Mouse (Mus musculus): ENCODE results near the gene Cep95. TPM values are rescaled to one million over a fixed set of nuclear protein-coding genes. Genes with fewer than 3 reads are reported as not detected.
A peak's percentile ranks its signal among the peaks of the same experiment; 100 is the strongest.
"Not testable (repeated sequence)": the region's sequence is repeated elsewhere in the genome, so short reads cannot be mapped to it uniquely, and the experiment has no call there.

Cep95 gene
- polyA plus RNA-seq, 1 experiment from 2014 or later: 22.5 TPM

DNA sequence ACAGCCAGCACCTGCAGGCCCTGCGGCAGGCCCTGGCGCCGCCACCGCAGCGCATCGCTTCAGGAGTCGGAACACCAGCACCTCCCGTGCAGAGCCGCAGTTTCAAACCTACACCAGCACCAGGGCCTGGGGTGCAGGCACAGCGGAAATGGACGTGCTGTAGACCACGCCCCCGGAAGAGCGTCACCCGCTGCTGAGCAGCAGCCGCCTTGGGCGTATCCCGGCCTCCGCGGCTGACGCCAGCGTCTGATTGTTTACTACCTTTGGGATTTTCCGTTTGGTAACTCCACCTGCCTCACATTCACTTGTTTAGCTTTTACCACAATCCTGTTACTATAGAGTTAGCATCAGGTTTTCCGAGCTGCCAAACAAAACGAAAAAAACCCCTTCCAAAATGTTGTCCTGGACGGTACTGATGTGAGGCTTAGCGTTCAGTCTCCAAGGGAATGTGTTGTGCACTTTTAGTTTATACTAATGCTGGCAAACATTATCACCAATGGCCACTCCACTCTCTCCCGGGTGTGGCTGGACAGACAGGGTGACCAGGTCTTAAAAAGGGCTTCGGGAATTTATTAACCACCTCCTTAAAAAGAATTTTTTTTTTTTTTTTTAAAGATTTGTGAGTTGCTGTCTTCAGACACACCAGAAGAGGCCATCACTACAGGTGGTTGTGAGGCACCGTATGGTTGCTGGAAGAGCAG lies 9.5 kb upstream of the Cep95 start, which contains the start of gene Polg2:
TSS of gene Polg2 (minus strand) at position 150 of the 701 bp plus-strand sequence.
- WGBS: 2% methylated on average over 30 of the region's 30 CpGs

GRCm38 (mm10) chr11:106780089-106780425 lies 9.0 kb upstream of the Cep95 start:
- 80% methylated on average over 4 of the region's 4 CpGs for WGBS
- Histone ChIP-seq H3K9ac (ENCODE audit: low read depth, low read length) (no peak overlapping the region), H3K27ac (ENCODE audit: low read depth, low read length) (no peak overlapping the region; the same call in 1 of the 2 replicates), H3K27me3 (ENCODE audit: control insufficient read depth, insufficient read depth, low read length) (no peaks in the 10 kb centered on the region), H3K36me3 (ENCODE audit: control insufficient read depth, insufficient read depth, low read length) (peaks cover 12% of the 10 kb centered on the region), H3K9me3 (ENCODE audit: control insufficient read depth, low read length) (no peaks in the 10 kb centered on the region), H3K4me1 (replicated peaks; ENCODE audit: control insufficient read depth, insufficient read depth, low read length) (no peaks in the 10 kb centered on the region), H3K4me2 (replicated peaks; ENCODE audit: low read depth, low read length) (0 out of 2 replicates have a peak overlapping the region, but pooled peaks have one; percentile 82), H3K4me3 (ENCODE audit: low read depth, low read length) (no peak overlapping the region; the same call in 1 of the 2 replicates)
- no peak for ATAC-seq (ENCODE audit: low FRiP score)
- DNase-seq (ENCODE audit: low spot score): peak; percentile 27

More for the DNA sequence above, 9.5 kb upstream of the Cep95 start, which contains the start of gene Polg2:
- peak within 1 kb of the TSS; percentile 86 for H3K9ac ChIP-seq (ENCODE audit: low read depth, low read length)
- H3K27me3 ChIP-seq (ENCODE audit: control insufficient read depth, insufficient read depth, low read length): no peaks in the 10 kb centered on the region
- H3K36me3 ChIP-seq (ENCODE audit: control insufficient read depth, insufficient read depth, low read length): peaks cover 13% of the 10 kb centered on the region
- H3K4me3 ChIP-seq (ENCODE audit: low read depth, low read length): peak within 1 kb of the TSS; percentile 77
- DNase-seq (ENCODE audit: low spot score): peak; percentile 95
- ATAC-seq (ENCODE audit: low FRiP score): peak; percentile 99
- no peaks in the 10 kb centered on the region for H3K4me1 ChIP-seq (replicated peaks; ENCODE audit: control insufficient read depth, insufficient read depth, low read length)
- H3K4me2 ChIP-seq (replicated peaks; ENCODE audit: low read depth, low read length): peak within 1 kb of the TSS; percentile 82
- H3K27ac ChIP-seq (ENCODE audit: low read depth, low read length): peak within 1 kb of the TSS; percentile 86
- H3K9me3 ChIP-seq (ENCODE audit: control insufficient read depth, low read length): no peaks in the 10 kb centered on the region

DNA sequence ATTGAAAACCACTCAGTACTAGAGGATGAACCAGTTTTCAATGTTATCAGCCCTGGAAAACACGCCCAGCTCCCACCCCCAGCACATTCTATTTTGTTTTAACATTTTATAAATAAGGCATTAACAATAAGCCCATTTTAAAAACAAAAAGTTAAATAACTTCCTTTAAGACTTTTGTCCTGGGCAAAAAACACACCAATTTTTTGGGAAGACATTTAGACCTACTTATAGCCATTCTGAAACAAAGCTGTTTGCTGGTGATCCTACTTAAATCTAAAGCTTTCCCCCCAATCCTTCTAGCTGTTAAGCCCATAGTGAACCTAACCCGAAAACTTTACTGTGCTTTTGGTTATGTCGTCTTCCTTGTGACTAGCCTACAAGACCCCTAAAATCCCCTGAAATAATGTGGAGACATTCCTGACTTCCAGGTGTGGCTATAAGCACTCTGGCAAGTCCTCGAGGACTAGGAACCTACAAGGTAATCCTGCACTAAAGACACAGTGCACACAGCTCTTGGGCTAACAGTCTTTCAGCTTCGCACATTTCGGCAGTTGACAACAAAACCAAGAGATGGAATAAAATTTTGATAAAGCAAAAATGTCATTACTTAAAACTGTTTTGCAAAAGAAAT lies 8.3 kb upstream of the Cep95 start:
- DNase-seq (ENCODE audit: low spot score): peak; percentile 27
- Histone ChIP-seq H3K4me1 (replicated peaks; ENCODE audit: control insufficient read depth, insufficient read depth, low read length) (0 out of 2 replicates have a peak, but pooled peaks cover under 1% of the 10 kb centered on the region), H3K9ac (ENCODE audit: low read depth, low read length) (no peak overlapping the region), H3K27ac (ENCODE audit: low read depth, low read length) (no peak overlapping the region), H3K4me3 (ENCODE audit: low read depth, low read length) (no peak overlapping the region), H3K36me3 (ENCODE audit: control insufficient read depth, insufficient read depth, low read length) (peaks cover 12% of the 10 kb centered on the region), H3K4me2 (replicated peaks; ENCODE audit: low read depth, low read length) (no peak overlapping the region), H3K27me3 (ENCODE audit: control insufficient read depth, insufficient read depth, low read length) (no peaks in the 10 kb centered on the region), H3K9me3 (ENCODE audit: control insufficient read depth, low read length) (no peaks in the 10 kb centered on the region)
- WGBS: 83% methylated on average over 6 of the region's 6 CpGs
- no peak for ATAC-seq (ENCODE audit: low FRiP score)

DNA sequence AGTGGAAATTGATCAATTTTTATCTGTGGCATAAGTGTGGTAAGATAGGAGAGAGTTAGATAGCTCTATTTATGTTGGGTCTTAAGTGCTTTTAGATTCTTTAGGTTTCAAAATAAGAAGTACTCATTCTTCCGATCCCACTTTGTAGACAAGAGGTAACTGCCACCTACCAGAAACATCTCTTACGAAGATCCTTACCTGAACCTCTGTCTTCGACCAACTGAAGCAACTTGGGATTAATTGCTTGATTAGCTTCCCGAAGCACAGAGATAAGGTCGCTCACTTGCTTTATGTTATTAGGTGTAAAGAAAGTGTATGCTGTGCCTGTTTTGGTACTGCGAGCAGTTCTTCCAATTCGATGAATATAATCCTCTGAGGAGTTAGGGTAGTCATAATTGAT lies 6.8 kb upstream of the Cep95 start:
- peaks cover 12% of the 10 kb centered on the region for H3K36me3 ChIP-seq (ENCODE audit: control insufficient read depth, insufficient read depth, low read length)
- not testable (repeated sequence) for H3K9ac ChIP-seq (ENCODE audit: low read depth, low read length)
- WGBS: 93% methylated on average over 7 of the region's 7 CpGs

DNA sequence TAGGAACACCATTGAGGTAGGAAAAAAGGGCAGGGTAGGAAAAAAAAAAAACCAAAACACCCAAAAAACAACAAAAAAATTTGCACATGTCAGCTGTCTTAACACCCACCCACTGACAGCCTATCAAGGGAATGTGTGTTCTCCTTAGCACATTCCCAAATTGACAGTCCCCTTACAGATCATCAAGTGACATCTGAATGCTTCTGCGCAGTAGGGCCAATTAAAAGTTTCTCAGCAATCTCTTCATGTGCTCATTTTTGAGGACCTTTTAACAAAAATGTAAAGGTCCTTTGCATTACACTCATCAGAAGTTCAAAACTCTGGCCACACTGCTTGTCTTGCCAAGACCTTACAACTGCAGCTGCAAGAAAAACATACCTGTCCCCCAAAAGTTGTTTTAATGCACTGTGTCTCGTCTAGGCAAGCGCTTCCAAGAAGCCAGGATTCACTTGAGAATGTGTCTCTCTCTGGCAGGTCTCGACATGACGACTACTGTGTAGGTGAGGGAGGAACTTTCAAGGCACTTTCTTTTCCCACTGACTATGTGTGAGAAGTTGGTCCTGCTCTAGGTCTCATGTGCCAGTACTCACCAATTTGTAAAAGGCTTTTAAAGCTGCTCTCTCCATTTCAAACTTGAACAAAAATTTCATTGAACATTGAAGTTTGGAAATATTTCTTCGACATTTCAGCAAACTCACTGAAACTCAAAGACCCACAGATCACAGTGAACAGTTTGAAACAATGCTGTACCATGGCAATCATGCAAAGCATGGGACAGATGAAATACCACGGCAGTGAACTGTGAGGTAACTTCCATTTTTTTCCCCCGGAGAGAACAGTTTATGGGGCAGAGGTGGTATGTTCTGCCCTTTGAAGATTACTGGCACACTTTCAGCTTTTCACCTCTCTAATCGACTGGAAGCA lies 5.9 kb upstream of the Cep95 start:
- Histone ChIP-seq H3K27me3 (ENCODE audit: control insufficient read depth, insufficient read depth, low read length) (no peaks in the 10 kb centered on the region), H3K9ac (ENCODE audit: low read depth, low read length) (no peak overlapping the region), H3K4me2 (replicated peaks; ENCODE audit: low read depth, low read length) (no peak overlapping the region), H3K27ac (ENCODE audit: low read depth, low read length) (no peak overlapping the region), H3K36me3 (ENCODE audit: control insufficient read depth, insufficient read depth, low read length) (peaks cover 12% of the 10 kb centered on the region), H3K9me3 (ENCODE audit: control insufficient read depth, low read length) (no peaks in the 10 kb centered on the region), H3K4me3 (ENCODE audit: low read depth, low read length) (no peak overlapping the region), H3K4me1 (replicated peaks; ENCODE audit: control insufficient read depth, insufficient read depth, low read length) (0 out of 2 replicates have a peak, but pooled peaks cover 2% of the 10 kb centered on the region)
- DNase-seq (ENCODE audit: low spot score) (no peak), ATAC-seq (ENCODE audit: low FRiP score) (no peak)
- WGBS: 89% methylated on average over 9 of the region's 9 CpGs

More for the DNA sequence above, 6.8 kb upstream of the Cep95 start:
- DNase-seq (ENCODE audit: low spot score); H3K27me3 ChIP-seq (ENCODE audit: control insufficient read depth, insufficient read depth, low read length); H3K9me3 ChIP-seq (ENCODE audit: control insufficient read depth, low read length); H3K4me2 ChIP-seq (replicated peaks; ENCODE audit: low read depth, low read length); H3K4me3 ChIP-seq (ENCODE audit: low read depth, low read length); H3K4me1 ChIP-seq (replicated peaks; ENCODE audit: control insufficient read depth, insufficient read depth, low read length); H3K27ac ChIP-seq (ENCODE audit: low read depth, low read length); ATAC-seq (ENCODE audit: low FRiP score): not testable (repeated sequence)

GRCm38 (mm10) chr11:106784476-106784875 lies 4.6 kb upstream of the Cep95 start:
- no peaks in the 10 kb centered on the region for H3K9me3 ChIP-seq (ENCODE audit: control insufficient read depth, low read length)
- no peak overlapping the region for H3K9ac ChIP-seq (ENCODE audit: low read depth, low read length)
- peaks cover 12% of the 10 kb centered on the region for H3K36me3 ChIP-seq (ENCODE audit: control insufficient read depth, insufficient read depth, low read length)
- no peak overlapping the region for H3K27ac ChIP-seq (ENCODE audit: low read depth, low read length)
- no peaks in the 10 kb centered on the region for H3K27me3 ChIP-seq (ENCODE audit: control insufficient read depth, insufficient read depth, low read length)
- no peak overlapping the region for H3K4me3 ChIP-seq (ENCODE audit: low read depth, low read length)
- WGBS: 87% methylated on average over 2 of the region's 2 CpGs
- ATAC-seq (ENCODE audit: low FRiP score) (no peak), DNase-seq (ENCODE audit: low spot score) (no peak)
- no peak overlapping the region for H3K4me2 ChIP-seq (replicated peaks; ENCODE audit: low read depth, low read length)
- 0 out of 2 replicates have a peak, but pooled peaks cover 2% of the 10 kb centered on the region for H3K4me1 ChIP-seq (replicated peaks; ENCODE audit: control insufficient read depth, insufficient read depth, low read length)

- Histone ChIP-seq H3K9me3 (ENCODE audit: control insufficient read depth, low read length) (no peaks in the 10 kb centered on the region), H3K4me2 (replicated peaks; ENCODE audit: low read depth, low read length) (no peak overlapping the region), H3K36me3 (ENCODE audit: control insufficient read depth, insufficient read depth, low read length) (peaks cover 12% of the 10 kb centered on the region), H3K4me1 (replicated peaks; ENCODE audit: control insufficient read depth, insufficient read depth, low read length) (0 out of 2 replicates have a peak, but pooled peaks cover 2% of the 10 kb centered on the region), H3K27ac (ENCODE audit: low read depth, low read length) (no peak overlapping the region), H3K27me3 (ENCODE audit: control insufficient read depth, insufficient read depth, low read length) (no peaks in the 10 kb centered on the region), H3K4me3 (ENCODE audit: low read depth, low read length) (no peak overlapping the region), H3K9ac (ENCODE audit: low read depth, low read length) (no peak overlapping the region)
- 89% methylated on average over 1 of the region's 1 CpGs for WGBS
- ATAC-seq (ENCODE audit: low FRiP score): no peak
- DNase-seq (ENCODE audit: low spot score): no peak
Measured at GRCm38 (mm10) chr11:106785043-106785442, 4.0 kb upstream of the Cep95 start.

Measured in hindbrain, embryonic 11.5 days (tissue).